Mouse (Mus musculus): ENCODE data around the gene Tnfaip6. TPM values are rescaled to one million over a fixed set of nuclear protein-coding genes. Genes with fewer than 3 reads are reported as not detected.
"Not testable (repeated sequence)": the region's sequence is repeated elsewhere in the genome, so short reads cannot be mapped to it uniquely, and the experiment has no call there.

Tnfaip6 gene
- 1 to 10 TPM; 4.2 to 4.4 TPM for total RNA-seq (2021)

- DNase-seq: peak; percentile 67
These were observed at the start of gene Tnfaip6 for GRCm38 (mm10) chr2:52037882-52038281. Tnfaip6 (plus strand) TSS chr2:52038009.

GRCm38 (mm10) chr2:51989559-51989958, 48.2 kb upstream of the Tnfaip6 start:
- no peak for DNase-seq

- DNase-seq: no peak
These were observed 46.4 kb upstream of the Tnfaip6 start for GRCm38 (mm10) chr2:51991447-51991846.

GRCm38 (mm10) chr2:51999996-52000395, 37.8 kb upstream of the Tnfaip6 start:
- no peak for DNase-seq

GRCm38 (mm10) chr2:52001521-52001920, 36.3 kb upstream of the Tnfaip6 start:
- DNase-seq: no peak

GRCm38 (mm10) chr2:52002299-52002698, 35.5 kb upstream of the Tnfaip6 start:
- not testable (repeated sequence) for DNase-seq

- DNase-seq: no peak
These were observed 31.4 kb upstream of the Tnfaip6 start for GRCm38 (mm10) chr2:52006380-52006779.

GRCm38 (mm10) chr2:52011820-52012219, 26.0 kb upstream of the Tnfaip6 start:
- not testable (repeated sequence) for DNase-seq

GRCm38 (mm10) chr2:52013306-52013820, 24.4 kb upstream of the Tnfaip6 start:
- DNase-seq: no peak

- DNase-seq: no peak
These were observed 21.4 kb upstream of the Tnfaip6 start for GRCm38 (mm10) chr2:52016361-52016760.

GRCm38 (mm10) chr2:52027061-52027460, 10.7 kb upstream of the Tnfaip6 start:
- DNase-seq: no peak

- DNase-seq: no peak
These were observed 8.4 kb upstream of the Tnfaip6 start for GRCm38 (mm10) chr2:52029426-52029825.

- no peak for DNase-seq
These were observed 6.3 kb upstream of the Tnfaip6 start for GRCm38 (mm10) chr2:52031491-52031890.

GRCm38 (mm10) chr2:52034601-52035000, 3.2 kb upstream of the Tnfaip6 start:
- DNase-seq: no peak

- no peak for DNase-seq
These were observed 2.7 kb upstream of the Tnfaip6 start for GRCm38 (mm10) chr2:52035144-52035543.

GRCm38 (mm10) chr2:52036929-52037595, 747 bp upstream of the Tnfaip6 start:
- DNase-seq: no peak

- no peak for DNase-seq
These were observed 749 bp downstream of the Tnfaip6 start for GRCm38 (mm10) chr2:52038558-52038957.

GRCm38 (mm10) chr2:52039083-52039801, 1.4 kb downstream of the Tnfaip6 start:
- DNase-seq: no peak

- DNase-seq: no peak
These were observed 4.3 kb downstream of the Tnfaip6 start for GRCm38 (mm10) chr2:52042132-52042531.

GRCm38 (mm10) chr2:52042714-52043113, 4.9 kb downstream of the Tnfaip6 start:
- no peak for DNase-seq

- no peak for DNase-seq
These were observed 5.7 kb downstream of the Tnfaip6 start for GRCm38 (mm10) chr2:52043485-52043884.

GRCm38 (mm10) chr2:52046032-52046431, 8.2 kb downstream of the Tnfaip6 start:
- no peak for DNase-seq

GRCm38 (mm10) chr2:52050823-52051222, 13.0 kb downstream of the Tnfaip6 start:
- DNase-seq: no peak

- DNase-seq: no peak
These were observed 14.5 kb downstream of the Tnfaip6 start for GRCm38 (mm10) chr2:52052335-52052734.
